Mouse (Mus musculus) right cerebral cortex, adult 18-20 months (tissue): ENCODE measurements at regions not wholly inside any gene's neighbourhood (a gene's known extent, or its start where the extent isn't known, plus 50 kb on each side); places are given as distances from the start of the nearest gene placed in this dataset.
"Not testable (repeated sequence)": the region's sequence is repeated elsewhere in the genome, so short reads cannot be mapped to it uniquely, and the experiment has no call there.

Source experiments
- DNase-seq: peaks from one replicate; pipeline ENCODE4 v3.0.0; 2022; ENCODE audit warnings: mixed read lengths

DNA sequence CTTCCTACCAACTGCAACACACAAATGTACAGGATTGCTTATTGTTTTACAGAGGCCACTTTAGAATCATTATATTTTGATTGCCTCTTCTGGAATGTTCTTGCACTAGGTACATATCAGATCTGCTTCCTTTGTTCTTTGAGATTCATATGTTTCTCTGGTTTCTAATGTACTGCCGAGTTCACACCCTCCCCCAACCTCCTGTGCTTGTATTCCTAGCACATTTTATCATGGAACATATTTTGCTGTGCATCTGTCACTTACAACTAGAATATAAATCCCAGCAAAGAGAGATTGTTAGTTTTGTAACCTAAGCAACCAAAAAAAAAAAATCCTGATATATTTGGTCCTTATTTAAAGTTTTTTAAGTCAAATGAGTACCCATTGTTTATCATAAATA is 141.4 kb upstream of the Lrp1b start:
- peak; percentile 26 for DNase-seq

- DNase-seq, result no peak
Measured at GRCm38 (mm10) chr2:42784065-42784464, 130.6 kb upstream of the Lrp1b start.

DNA sequence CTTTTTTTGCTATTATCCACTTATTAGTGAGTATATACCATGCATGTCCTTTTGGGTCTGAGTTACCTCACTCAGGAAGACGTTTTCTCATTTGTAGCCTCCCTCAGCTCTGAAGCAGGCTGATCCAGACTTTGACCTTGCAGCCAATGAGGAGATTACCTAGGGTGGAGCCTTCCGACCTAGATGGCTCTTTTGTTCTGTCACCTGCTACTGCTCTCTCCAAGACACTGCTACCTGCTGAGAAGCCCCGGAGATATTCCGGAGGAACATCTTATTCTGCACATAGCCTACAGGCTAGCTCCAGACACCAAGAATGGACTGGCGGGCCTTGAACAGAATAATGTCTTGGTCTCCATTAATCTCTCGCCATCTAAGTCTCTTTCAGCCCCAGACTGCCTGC is 87.1 kb upstream of the Lrp1b start:
- not testable (repeated sequence) for DNase-seq
